Comparison of ENCODE assay signal across 21 mouse cellular contexts in the genomic region with DNA sequence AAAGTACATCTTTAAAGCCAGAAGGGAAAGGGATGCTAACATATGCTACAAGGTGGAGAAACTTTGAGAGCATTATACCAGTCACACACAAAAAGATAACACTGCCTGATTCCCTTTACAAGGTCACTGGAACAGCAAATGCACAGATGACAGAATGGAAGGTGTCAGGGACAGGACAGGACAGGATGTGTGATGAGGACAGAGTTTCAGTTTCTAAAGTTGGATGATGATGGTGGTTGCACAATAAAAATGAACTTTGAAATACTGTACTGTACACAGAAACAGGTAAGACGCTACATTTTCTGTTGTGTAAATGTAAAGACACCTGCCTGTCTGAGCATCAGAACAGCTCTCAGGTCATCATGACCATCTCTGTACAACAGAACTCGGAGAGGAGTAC. TPM values are rescaled to one million over a fixed set of nuclear protein-coding genes. Genes with fewer than 3 reads are reported as not detected.
DNase-seq lines count a peak whose midpoint lies in the region; ATAC-seq and TF ChIP-seq lines count a peak whose summit lies in the region.
"Had no signal": no experiment of that assay in that cellular context is flagged by ENCODE, and none has a peak within 500 bp of the region (broad histone marks: within the 10 kb centered on the region; RNA-seq: fewer than 3 reads in every experiment).

No protein-coding gene starts in this region.

- H3K4me1 ChIP-seq in heart, embryonic 12.5 days (replicated peaks) = peaks cover 31% of the 10 kb centered on the region
- peaks cover 22% of the 10 kb centered on the region; the same call in 1 of the 2 replicates for H3K4me1 ChIP-seq in heart, embryonic 10.5 days
- no peaks in the 10 kb centered on the region for H3K4me1 ChIP-seq in intestine, postnatal 0 days (replicated peaks; ENCODE audit: control insufficient read depth, insufficient read depth, low read length)
- H3K4me1 ChIP-seq in intestine, embryonic 15.5 days (replicated peaks) = no peaks in the 10 kb centered on the region
- H3K4me1 ChIP-seq in lung, embryonic 15.5 days = peaks cover 12% of the 10 kb centered on the region; the same call in 1 of the 2 replicates
- H3K4me1 ChIP-seq in lung, adult 2 months (ENCODE audit: control insufficient read depth, insufficient read depth, low read length) = peaks cover 12% of the 10 kb centered on the region
- H3K4me1 ChIP-seq: forebrain, embryonic 10.5 days had no signal

- no peaks in the 10 kb centered on the region for H3K36me3 ChIP-seq in heart, embryonic 12.5 days
- no peaks in the 10 kb centered on the region for H3K36me3 ChIP-seq in heart, embryonic 10.5 days
- no peaks in the 10 kb centered on the region for H3K36me3 ChIP-seq in intestine, postnatal 0 days (ENCODE audit: control insufficient read depth, insufficient read depth)
- H3K36me3 ChIP-seq in intestine, embryonic 15.5 days = no peaks in the 10 kb centered on the region
- H3K36me3 ChIP-seq in lung, embryonic 15.5 days = no peaks in the 10 kb centered on the region
- H3K36me3 ChIP-seq: embryonic facial prominence, embryonic 15.5 days; forebrain, embryonic 10.5 days; heart, embryonic 15.5 days; hindbrain, embryonic 13.5 days had no signal

- H3K9me3 ChIP-seq in heart, embryonic 12.5 days (replicated peaks) = no peaks in the 10 kb centered on the region
- no peaks in the 10 kb centered on the region for H3K9me3 ChIP-seq in heart, embryonic 10.5 days
- H3K9me3 ChIP-seq in intestine, postnatal 0 days (ENCODE audit: control insufficient read depth) = no peaks in the 10 kb centered on the region
- H3K9me3 ChIP-seq in intestine, embryonic 15.5 days = no peaks in the 10 kb centered on the region
- H3K9me3 ChIP-seq in lung, embryonic 15.5 days = no peaks in the 10 kb centered on the region
- H3K9me3 ChIP-seq: embryonic facial prominence, embryonic 15.5 days; forebrain, embryonic 10.5 days; heart, embryonic 15.5 days; hindbrain, embryonic 13.5 days had no signal

- no peak overlapping the region for H3K9ac ChIP-seq in heart, embryonic 12.5 days
- H3K9ac ChIP-seq in intestine, postnatal 0 days (ENCODE audit: low read depth, low read length) = no peak overlapping the region
- H3K9ac ChIP-seq in intestine, embryonic 15.5 days = no peak overlapping the region
- no peak overlapping the region for H3K9ac ChIP-seq in lung, embryonic 15.5 days
- H3K9ac ChIP-seq: embryonic facial prominence, embryonic 15.5 days; heart, embryonic 15.5 days; hindbrain, embryonic 13.5 days had no signal

- H3K4me3 ChIP-seq in heart, embryonic 12.5 days = no peak overlapping the region
- H3K4me3 ChIP-seq in heart, embryonic 10.5 days = no peak overlapping the region
- no peak overlapping the region for H3K4me3 ChIP-seq in intestine, postnatal 0 days (ENCODE audit: low read depth, low read length)
- no peak overlapping the region for H3K4me3 ChIP-seq in intestine, embryonic 15.5 days (replicated peaks)
- no peak overlapping the region for H3K4me3 ChIP-seq in lung, embryonic 15.5 days
- H3K4me3 ChIP-seq in lung, adult 2 months (replicated peaks; ENCODE audit: extremely low read depth, low read depth, low read length) = no peak overlapping the region
- H3K4me3 ChIP-seq: embryonic facial prominence, embryonic 15.5 days; erythroblast, embryonic 14.5 days; forebrain, embryonic 10.5 days; heart, embryonic 15.5 days; hindbrain, embryonic 13.5 days had no signal

- no peak overlapping the region for H3K4me2 ChIP-seq in heart, embryonic 12.5 days
- no peak overlapping the region for H3K4me2 ChIP-seq in intestine, postnatal 0 days (replicated peaks; ENCODE audit: low read depth)
- no peak overlapping the region for H3K4me2 ChIP-seq in intestine, embryonic 15.5 days (replicated peaks)
- no peak overlapping the region for H3K4me2 ChIP-seq in lung, embryonic 15.5 days
- H3K4me2 ChIP-seq: embryonic facial prominence, embryonic 15.5 days; heart, embryonic 15.5 days; hindbrain, embryonic 13.5 days had no signal

- no peak for TF ChIP-seq CTCF in intestine, postnatal 0 days (IDR thresholded peaks at IDR 0.05; ENCODE audit: low read depth)
- TF ChIP-seq CTCF in lung, adult 2 months (IDR thresholded peaks at IDR 0.05; ENCODE audit: insufficient read depth, low read length) = no peak

- DNase-seq in heart, embryonic 10.5 days (ENCODE audit: low spot score) = no peak
- DNase-seq in lung, adult 2 months = no peak
- no peak for DNase-seq in frontal cortex, postnatal 10 days (ENCODE audit: low spot score in 2 of 2)
- DNase-seq: adrenal gland, postnatal 10 days; cerebellum, adult 11 months; cerebellum, adult 8-10 months; cerebellum, postnatal 14 days; embryo, embryonic 11 days; gastrocnemius, postnatal 36 days; heart, adult 18-20 months had no signal

- WGBS in heart, embryonic 12.5 days = 82% methylated on average over 2 of the region's 2 CpGs
- WGBS in heart, embryonic 10.5 days = 85% methylated on average over 2 of the region's 2 CpGs
- 62% methylated on average over 2 of the region's 2 CpGs for WGBS in intestine, postnatal 0 days
- 88% methylated on average over 2 of the region's 2 CpGs for WGBS in intestine, embryonic 15.5 days
- WGBS in lung, embryonic 15.5 days = 83% methylated on average over 2 of the region's 2 CpGs
- WGBS in lung, adult 2 months = 79% methylated on average over 2 of the region's 2 CpGs

- no peak for TF ChIP-seq POLR2A in lung, adult 2 months (IDR thresholded peaks at IDR 0.05; ENCODE audit: borderline replicate concordance, extremely low read depth, low read depth, low read length)

- H3K27me3 ChIP-seq in heart, embryonic 12.5 days (replicated peaks) = no peaks in the 10 kb centered on the region
- H3K27me3 ChIP-seq in heart, embryonic 10.5 days (ENCODE audit: insufficient read depth, poor library complexity, severe bottlenecking) = no peaks in the 10 kb centered on the region
- H3K27me3 ChIP-seq in intestine, postnatal 0 days (replicated peaks; ENCODE audit: control insufficient read depth, insufficient read depth, low read length) = no peaks in the 10 kb centered on the region
- no peaks in the 10 kb centered on the region for H3K27me3 ChIP-seq in intestine, embryonic 15.5 days (replicated peaks)
- no peaks in the 10 kb centered on the region for H3K27me3 ChIP-seq in lung, embryonic 15.5 days
- H3K27me3 ChIP-seq: embryonic facial prominence, embryonic 15.5 days; heart, embryonic 15.5 days; hindbrain, embryonic 13.5 days had no signal

- no peak for ATAC-seq in heart, embryonic 12.5 days (ENCODE audit: insufficient number of reproducible peaks, low FRiP score)
- ATAC-seq in intestine, postnatal 0 days = peak; percentile 36; the same call in 1 of the 2 replicates
- ATAC-seq in intestine, embryonic 15.5 days = no peak
- no peak for ATAC-seq in lung, embryonic 15.5 days (ENCODE audit: borderline replicate concordance, extremely low read depth, low FRiP score, low TSS enrichment)
- ATAC-seq: forebrain, embryonic 14.5 days; hindbrain, postnatal 0 days had no signal

- peak overlapping the region; percentile 65 for H3K27ac ChIP-seq in heart, embryonic 12.5 days (ENCODE audit: poor library complexity, severe bottlenecking)
- H3K27ac ChIP-seq in heart, embryonic 10.5 days = no peak overlapping the region
- no peak overlapping the region for H3K27ac ChIP-seq in intestine, postnatal 0 days (ENCODE audit: low read depth, low read length)
- H3K27ac ChIP-seq in intestine, embryonic 15.5 days = no peak overlapping the region
- H3K27ac ChIP-seq in lung, embryonic 15.5 days = peak overlapping the region; percentile 76; the same call in 1 of the 2 replicates
- H3K27ac ChIP-seq: forebrain, embryonic 10.5 days; heart, embryonic 15.5 days; hindbrain, embryonic 13.5 days; hindbrain, postnatal 0 days had no signal

RNA-seq across cellular contexts. Expression of gene Camta1, which starts 57.5 kb away (rescaled TPM):
- polyA plus RNA-seq in heart, embryonic 12.5 days (2016; fragmentation: Nextera tagmentation; extraction: Ambion mirVana) = 159 and 165 TPM in 2 replicates
- polyA plus RNA-seq in heart, embryonic 10.5 days (2016; fragmentation: Nextera tagmentation; extraction: Ambion mirVana) = 115 and 123 TPM in 2 replicates
- 54.1 and 58.8 TPM in 2 replicates for polyA plus RNA-seq in intestine, postnatal 0 days (2015; fragmentation: Nextera tagmentation; extraction: Ambion mirVana)
- polyA plus RNA-seq in intestine, embryonic 15.5 days (2015; fragmentation: Nextera tagmentation; extraction: Ambion mirVana) = 70.2 and 75.7 TPM in 2 replicates
- polyA plus RNA-seq in lung, embryonic 15.5 days (2015; fragmentation: Nextera tagmentation; extraction: Ambion mirVana) = 78.7 and 86.7 TPM in 2 replicates
- 8.4 and 10.4 TPM in 2 replicates for polyA plus RNA-seq in lung, adult 2 months (2012; rRNA removed)

Comparison
In these comparisons a context has a peak if more than half of its experiments do, and no peak if none do; other contexts are left out.
1. H3K27ac ChIP-seq: peak in heart, embryonic 12.5 days (single experiment) and lung, embryonic 15.5 days (single experiment); none in heart, embryonic 10.5 days (single experiment), intestine, postnatal 0 days (single experiment) and intestine, embryonic 15.5 days (single experiment).